Mouse (Mus musculus): ENCODE results near the gene Kat14. TPM values are rescaled to one million over a fixed set of nuclear protein-coding genes. Genes with fewer than 3 reads are reported as not detected.

Gene Kat14
- polyA plus RNA-seq, 1 experiment = 28.6 TPM

GRCm38 (mm10) chr2:144375063-144375703 lies 6.4 kb downstream of the Kat14 start:
- H3K4me3 ChIP-seq (replicated peaks; ENCODE audit: extremely low read depth, low read depth, low read length) = no peak overlapping the region
- TF ChIP-seq CTCF (IDR thresholded peaks at IDR 0.05; ENCODE audit: insufficient read depth, low read length) (no peak), POLR2A (IDR thresholded peaks at IDR 0.05; ENCODE audit: borderline replicate concordance, extremely low read depth, low read depth, low read length) (no peak)
- 72% methylated on average over 10 of the region's 10 CpGs for WGBS
- DNase-seq = peak; percentile 14
- H3K4me1 ChIP-seq (ENCODE audit: control insufficient read depth, insufficient read depth, low read length) = peaks cover under 1% of the 10 kb centered on the region; the same call in 1 of the 2 replicates

GRCm38 (mm10) chr2:144381293-144381692 lies 12.5 kb downstream of the Kat14 start:
- TF ChIP-seq POLR2A (IDR thresholded peaks at IDR 0.05; ENCODE audit: borderline replicate concordance, extremely low read depth, low read depth, low read length) (no peak), CTCF (IDR thresholded peaks at IDR 0.05; ENCODE audit: insufficient read depth, low read length) (no peak)
- DNase-seq = no peak
- Histone ChIP-seq H3K4me1 (ENCODE audit: control insufficient read depth, insufficient read depth, low read length) (peaks cover 4% of the 10 kb centered on the region; the same call in 1 of the 2 replicates), H3K4me3 (replicated peaks; ENCODE audit: extremely low read depth, low read depth, low read length) (no peak overlapping the region)
- WGBS = 49% methylated on average over 3 of the region's 3 CpGs

GRCm38 (mm10) chr2:144381741-144382140 lies 13.0 kb downstream of the Kat14 start:
- DNase-seq = no peak
- peaks cover 4% of the 10 kb centered on the region; the same call in 1 of the 2 replicates for H3K4me1 ChIP-seq (ENCODE audit: control insufficient read depth, insufficient read depth, low read length)
- WGBS = 53% methylated on average over 4 of the region's 4 CpGs
- H3K4me3 ChIP-seq (replicated peaks; ENCODE audit: extremely low read depth, low read depth, low read length) = no peak overlapping the region
- TF ChIP-seq POLR2A (IDR thresholded peaks at IDR 0.05; ENCODE audit: borderline replicate concordance, extremely low read depth, low read depth, low read length) (no peak), CTCF (IDR thresholded peaks at IDR 0.05; ENCODE audit: insufficient read depth, low read length) (no peak)

- WGBS = 77% methylated on average over 7 of the region's 7 CpGs
- DNase-seq = no peak
- no peak overlapping the region for H3K4me3 ChIP-seq (replicated peaks; ENCODE audit: extremely low read depth, low read depth, low read length)
- TF ChIP-seq POLR2A (IDR thresholded peaks at IDR 0.05; ENCODE audit: borderline replicate concordance, extremely low read depth, low read depth, low read length) = no peak
- TF ChIP-seq CTCF (IDR thresholded peaks at IDR 0.05; ENCODE audit: insufficient read depth, low read length) = no peak
- peaks cover 4% of the 10 kb centered on the region; the same call in 1 of the 2 replicates for H3K4me1 ChIP-seq (ENCODE audit: control insufficient read depth, insufficient read depth, low read length)
Measured at GRCm38 (mm10) chr2:144382624-144383138, 13.9 kb downstream of the Kat14 start.

- WGBS = 78% methylated on average over 2 of the region's 2 CpGs
- DNase-seq = no peak
- no peak overlapping the region for H3K4me3 ChIP-seq (replicated peaks; ENCODE audit: extremely low read depth, low read depth, low read length)
- TF ChIP-seq POLR2A (IDR thresholded peaks at IDR 0.05; ENCODE audit: borderline replicate concordance, extremely low read depth, low read depth, low read length) = no peak
- TF ChIP-seq CTCF (IDR thresholded peaks at IDR 0.05; ENCODE audit: insufficient read depth, low read length) = no peak
- peaks cover under 1% of the 10 kb centered on the region; the same call in 1 of the 2 replicates for H3K4me1 ChIP-seq (ENCODE audit: control insufficient read depth, insufficient read depth, low read length)
Measured at GRCm38 (mm10) chr2:144386296-144386695, 17.5 kb downstream of the Kat14 start.

GRCm38 (mm10) chr2:144388416-144388815 lies 19.6 kb downstream of the Kat14 start:
- WGBS = 52% methylated on average over 3 of the region's 3 CpGs
- Histone ChIP-seq H3K4me1 (ENCODE audit: control insufficient read depth, insufficient read depth, low read length) (no peaks in the 10 kb centered on the region), H3K4me3 (replicated peaks; ENCODE audit: extremely low read depth, low read depth, low read length) (no peak overlapping the region)
- TF ChIP-seq POLR2A (IDR thresholded peaks at IDR 0.05; ENCODE audit: borderline replicate concordance, extremely low read depth, low read depth, low read length) = no peak
- TF ChIP-seq CTCF (IDR thresholded peaks at IDR 0.05; ENCODE audit: insufficient read depth, low read length) = no peak
- DNase-seq = no peak

GRCm38 (mm10) chr2:144399531-144399930 lies 30.7 kb downstream of the Kat14 start:
- TF ChIP-seq CTCF (IDR thresholded peaks at IDR 0.05; ENCODE audit: insufficient read depth, low read length) (no peak), POLR2A (IDR thresholded peaks at IDR 0.05; ENCODE audit: borderline replicate concordance, extremely low read depth, low read depth, low read length) (no peak)
- 84% methylated on average over 4 of the region's 4 CpGs for WGBS
- Histone ChIP-seq H3K4me1 (ENCODE audit: control insufficient read depth, insufficient read depth, low read length) (no peaks in the 10 kb centered on the region), H3K4me3 (replicated peaks; ENCODE audit: extremely low read depth, low read depth, low read length) (no peak overlapping the region)
- DNase-seq = no peak

- TF ChIP-seq POLR2A (IDR thresholded peaks at IDR 0.05; ENCODE audit: borderline replicate concordance, extremely low read depth, low read depth, low read length) (no peak), CTCF (IDR thresholded peaks at IDR 0.05; ENCODE audit: insufficient read depth, low read length) (no peak)
- DNase-seq = no peak
- no peaks in the 10 kb centered on the region for H3K4me1 ChIP-seq (ENCODE audit: control insufficient read depth, insufficient read depth, low read length)
- no peak overlapping the region for H3K4me3 ChIP-seq (replicated peaks; ENCODE audit: extremely low read depth, low read depth, low read length)
- 81% methylated on average over 6 of the region's 6 CpGs for WGBS
Measured at GRCm38 (mm10) chr2:144400659-144401058, 31.9 kb downstream of the Kat14 start.

GRCm38 (mm10) chr2:144409037-144409436 lies 40.3 kb downstream of the Kat14 start:
- no peak for DNase-seq
- Histone ChIP-seq H3K4me3 (replicated peaks; ENCODE audit: extremely low read depth, low read depth, low read length) (no peak overlapping the region), H3K4me1 (ENCODE audit: control insufficient read depth, insufficient read depth, low read length) (no peaks in the 10 kb centered on the region)
- no peak for TF ChIP-seq CTCF (IDR thresholded peaks at IDR 0.05; ENCODE audit: insufficient read depth, low read length)
- TF ChIP-seq POLR2A (IDR thresholded peaks at IDR 0.05; ENCODE audit: borderline replicate concordance, extremely low read depth, low read depth, low read length) = no peak
- 83% methylated on average over 4 of the region's 4 CpGs for WGBS

GRCm38 (mm10) chr2:144410603-144411002 lies 41.8 kb downstream of the Kat14 start:
- DNase-seq = no peak
- Histone ChIP-seq H3K4me3 (replicated peaks; ENCODE audit: extremely low read depth, low read depth, low read length) (no peak overlapping the region), H3K4me1 (ENCODE audit: control insufficient read depth, insufficient read depth, low read length) (no peaks in the 10 kb centered on the region)
- TF ChIP-seq POLR2A (IDR thresholded peaks at IDR 0.05; ENCODE audit: borderline replicate concordance, extremely low read depth, low read depth, low read length) (no peak), CTCF (IDR thresholded peaks at IDR 0.05; ENCODE audit: insufficient read depth, low read length) (no peak)
- 84% methylated on average over 3 of the region's 3 CpGs for WGBS
